Mouse (Mus musculus) gastrocnemius, adult 2 months (tissue): ENCODE data around the gene Strn. TPM values are rescaled to one million over a fixed set of nuclear protein-coding genes. Genes with fewer than 3 reads are reported as not detected.
"Not testable (repeated sequence)": the region's sequence is repeated elsewhere in the genome, so short reads cannot be mapped to it uniquely, and the experiment has no call there.

Source experiments
- DNase-seq: peaks from one replicate; pipeline ENCODE4 v3.0.0; 2022
- H3K27ac ChIP-seq: fragments of 200-600 bp; 2 replicates; pipeline ENCODE4 v1.8.1; 2022; ENCODE audit warnings: mild to moderate bottlenecking
- H3K4me3 ChIP-seq: fragments of 200-600 bp; 2 replicates; pipeline ENCODE4 v1.8.1; 2022; ENCODE audit warnings: mild to moderate bottlenecking, moderate library complexity
- CTCF ChIP-seq: fragments of 200-600 bp; IDR thresholded peaks from 2 replicates; pipeline ENCODE4 v1.8.1; 2022; ENCODE audit warnings: antibody characterized with exemption, mild to moderate bottlenecking, moderate library complexity
- intact Hi-C: fragments of 180-260 bp; cut with DNase I; formaldehyde crosslinking; loops from one replicate; pipeline ENCODE4 v1.15.1; 2025
- total RNA-seq, 2 experiments: library from RNA; stranded (reverse); gene quantifications; 2 replicates each; pipeline ENCODE4 v1.2.3; 2021

Gene Strn
- total RNA-seq, 2 experiments from 2014 or later, result 5.4 to 7.1 TPM

- no peak for TF ChIP-seq CTCF
- DNase-seq, result no peak
- H3K4me3 ChIP-seq, result no peak overlapping the region
- no peak overlapping the region for H3K27ac ChIP-seq
- intact Hi-C loops, result no loop called here
Measured at GRCm38 (mm10) chr17:78697462-78697861, 39.5 kb downstream of the Strn start.

- no peak overlapping the region for H3K27ac ChIP-seq
- no peak for DNase-seq
- intact Hi-C loops, result no loop called here
- TF ChIP-seq CTCF, result no peak
- no peak overlapping the region for H3K4me3 ChIP-seq
Measured at GRCm38 (mm10) chr17:78696922-78697321, 40.1 kb downstream of the Strn start.

GRCm38 (mm10) chr17:78689231-78689630 is 47.8 kb downstream of the Strn start:
- H3K27ac ChIP-seq, DNase-seq, intact Hi-C loops, H3K4me3 ChIP-seq: not testable (repeated sequence)

GRCm38 (mm10) chr17:78687971-78688370 is 49.0 kb downstream of the Strn start:
- Histone ChIP-seq H3K4me3 (no peak overlapping the region), H3K27ac (no peak overlapping the region)
- DNase-seq, result no peak
- intact Hi-C loops, result no loop called here
- TF ChIP-seq CTCF, result no peak

- no peak for DNase-seq
- no peak overlapping the region for H3K27ac ChIP-seq
- no peak for TF ChIP-seq CTCF
- intact Hi-C loops, result no loop called here
- H3K4me3 ChIP-seq, result no peak overlapping the region
Measured at GRCm38 (mm10) chr17:78685004-78685403, 52.0 kb downstream of the Strn start.

GRCm38 (mm10) chr17:78682351-78682750 is 54.6 kb downstream of the Strn start:
- intact Hi-C loops, result no loop called here
- no peak for TF ChIP-seq CTCF
- DNase-seq, result no peak
- no peak overlapping the region for H3K27ac ChIP-seq
- no peak overlapping the region for H3K4me3 ChIP-seq

- no peak overlapping the region for H3K27ac ChIP-seq
- no peak for DNase-seq
- intact Hi-C loops, result no loop called here
- no peak for TF ChIP-seq CTCF
- no peak overlapping the region for H3K4me3 ChIP-seq
Measured at GRCm38 (mm10) chr17:78679503-78679902, 57.5 kb downstream of the Strn start.

- intact Hi-C loops, result no loop called here
- Histone ChIP-seq H3K27ac (no peak overlapping the region), H3K4me3 (no peak overlapping the region)
- no peak for TF ChIP-seq CTCF
- no peak for DNase-seq
Measured at GRCm38 (mm10) chr17:78676813-78677212, 60.2 kb downstream of the Strn start.

- Histone ChIP-seq H3K27ac (no peak overlapping the region), H3K4me3 (no peak overlapping the region)
- intact Hi-C loops, result no loop called here
- TF ChIP-seq CTCF, result no peak
- no peak for DNase-seq
Measured at GRCm38 (mm10) chr17:78664962-78665545, 71.9 kb downstream of the Strn start.

- no peak overlapping the region for H3K27ac ChIP-seq
- no peak for TF ChIP-seq CTCF
- H3K4me3 ChIP-seq, result no peak overlapping the region
- no peak for DNase-seq
- intact Hi-C loops, result no loop called here
Measured at GRCm38 (mm10) chr17:78654841-78655240, 82.2 kb downstream of the Strn start.

GRCm38 (mm10) chr17:78643853-78644475 is 93.0 kb downstream of the Strn start:
- intact Hi-C loops, result no loop called here
- Histone ChIP-seq H3K4me3 (no peak overlapping the region), H3K27ac (no peak overlapping the region)
- no peak for DNase-seq
- TF ChIP-seq CTCF, result no peak

- no peak for TF ChIP-seq CTCF
- no peak overlapping the region for H3K27ac ChIP-seq
- DNase-seq, result no peak
- no peak overlapping the region for H3K4me3 ChIP-seq
- intact Hi-C loops, result no loop called here
Measured at GRCm38 (mm10) chr17:78642259-78642658, 94.7 kb downstream of the Strn start.

GRCm38 (mm10) chr17:78640387-78640786 is 96.6 kb downstream of the Strn start:
- no peak overlapping the region for H3K4me3 ChIP-seq
- no peak overlapping the region for H3K27ac ChIP-seq
- no peak for TF ChIP-seq CTCF
- intact Hi-C loops, result no loop called here
- DNase-seq, result no peak

- DNase-seq, result no peak
- Histone ChIP-seq H3K4me3 (no peak overlapping the region), H3K27ac (no peak overlapping the region)
- no peak for TF ChIP-seq CTCF
- intact Hi-C loops, result no loop called here
Measured at GRCm38 (mm10) chr17:78639099-78639498, 97.9 kb downstream of the Strn start.
